In genomic region chr10:116645631-116646030, GRCm38 (mm10) we compare ENCODE assay signal across 18 mouse cellular contexts.
A peak's percentile ranks its signal among the peaks of the same experiment; 100 is the strongest.
DNase-seq lines count a peak whose midpoint lies in the region; TF ChIP-seq lines count a peak whose summit lies in the region.
"Had no signal": no experiment of that assay in that cellular context is flagged by ENCODE, and none has a peak within 500 bp of the region (broad histone marks: within the 10 kb centered on the region; RNA-seq: fewer than 3 reads in every experiment).

No protein-coding gene starts in this region.

- no peak for DNase-seq in layer of hippocampus, adult 2 months (ENCODE audit: low spot score in 2 of 2)
- no peak for DNase-seq in layer of hippocampus, postnatal 14 days (ENCODE audit: low spot score in 2 of 2)
- DNase-seq in right cerebral cortex, adult 2 months (ENCODE audit: low spot score in 2 of 2), result peak; percentile 12 to 16
- no peak for DNase-seq in right cerebral cortex, postnatal 14 days
- DNase-seq in cerebellum, adult 8-10 months, result peak; percentile 73
- DNase-seq in urinary bladder, adult 18-20 months (ENCODE audit: low spot score in 2 of 2), result no peak
- no peak for DNase-seq in ovary, postnatal 10 days (ENCODE audit: low spot score)
- DNase-seq: adrenal gland, postnatal 25 days; gastrocnemius, postnatal 10 days; heart, postnatal 14 days; kidney, adult 11 months; kidney, postnatal 10 days; layer of hippocampus, adult 9-11 months; lung, postnatal 14 days; thymus, adult 2 months had no signal

- TF ChIP-seq CTCF in layer of hippocampus, adult 2 months (conservative IDR thresholded peaks at IDR 0.05), result no peak

- 0 out of 2 replicates have a peak overlapping the region, but pooled peaks have one; percentile 23 for H3K27ac ChIP-seq in layer of hippocampus, adult 2 months
- H3K27ac ChIP-seq: embryonic facial prominence, embryonic 12.5 days; hindbrain, embryonic 15.5 days; liver, embryonic 15.5 days had no signal

- H3K4me3 ChIP-seq in layer of hippocampus, adult 2 months, result no peak overlapping the region
- H3K4me3 ChIP-seq: embryonic facial prominence, embryonic 12.5 days; hindbrain, embryonic 15.5 days; liver, embryonic 15.5 days had no signal

Comparison
In these comparisons a context has a peak if more than half of its experiments do, and no peak if none do; other contexts are left out.
1. DNase-seq: peak in right cerebral cortex, adult 2 months (2 of 2) and cerebellum, adult 8-10 months (single experiment); none in layer of hippocampus, adult 2 months (0 of 2), layer of hippocampus, postnatal 14 days (0 of 2), right cerebral cortex, postnatal 14 days (single experiment), urinary bladder, adult 18-20 months (0 of 2) and ovary, postnatal 10 days (single experiment).